15 mouse cellular contexts compared by ENCODE assay signal in the genomic region with DNA sequence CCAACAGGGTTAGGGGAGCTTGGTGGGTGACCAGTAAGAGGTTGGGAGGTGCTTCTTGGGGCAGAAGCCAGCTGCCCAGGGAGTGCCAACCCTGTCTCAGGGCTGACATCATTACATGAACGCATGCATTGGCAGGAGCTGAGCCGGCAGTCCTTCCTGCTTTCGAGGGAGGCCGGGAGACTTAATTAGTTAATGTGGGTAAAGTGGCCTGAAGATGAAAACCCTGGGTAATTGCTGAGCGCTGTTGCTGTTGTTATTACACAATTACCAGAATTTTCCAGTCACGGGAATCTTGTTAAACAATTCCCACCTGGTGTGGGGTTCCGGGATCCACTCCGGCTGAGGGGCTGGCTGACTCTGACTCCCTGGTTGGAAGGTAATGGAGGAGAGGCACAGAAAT.
"Had no signal": no experiment of that assay in that cellular context is flagged by ENCODE, and none has a peak within 500 bp of the region (broad histone marks: within the 10 kb centered on the region; RNA-seq: fewer than 3 reads in every experiment).

No protein-coding gene starts in this region.

- H3K9me3 ChIP-seq: limb, embryonic 13.5 days; liver, embryonic 15.5 days; midbrain, embryonic 13.5 days; stomach, embryonic 15.5 days had no signal

- H3K36me3 ChIP-seq: limb, embryonic 13.5 days; liver, embryonic 15.5 days; midbrain, embryonic 13.5 days; stomach, embryonic 15.5 days had no signal

- DNase-seq: kidney, postnatal 10 days; kidney, postnatal 4 days; lung, adult 2 months; lung, postnatal 36 days; retina, postnatal 1 day; right cerebral cortex, postnatal 14 days; thymus, adult 2 months; thymus, postnatal 25 days had no signal

- H3K4me2 ChIP-seq: limb, embryonic 13.5 days; liver, embryonic 11.5 days; liver, embryonic 15.5 days; midbrain, embryonic 13.5 days; stomach, embryonic 15.5 days had no signal

- H3K4me1 ChIP-seq: liver, embryonic 15.5 days had no signal

- H3K9ac ChIP-seq: limb, embryonic 13.5 days; liver, embryonic 15.5 days; midbrain, embryonic 13.5 days; stomach, embryonic 15.5 days had no signal

- ATAC-seq: lung, postnatal 0 days; midbrain, embryonic 13.5 days had no signal

- H3K4me3 ChIP-seq: layer of hippocampus, adult 2 months; limb, embryonic 13.5 days; liver, embryonic 15.5 days; midbrain, embryonic 13.5 days; stomach, embryonic 15.5 days had no signal

- H3K27ac ChIP-seq: layer of hippocampus, adult 2 months; limb, embryonic 13.5 days; liver, embryonic 15.5 days; midbrain, embryonic 13.5 days; stomach, embryonic 15.5 days had no signal
